13 mouse cellular contexts compared by ENCODE assay signal in genomic region chr11:82521383-82521782, GRCm38 (mm10).
DNase-seq lines count a peak whose midpoint lies in the region; ATAC-seq and TF ChIP-seq lines count a peak whose summit lies in the region.
"Had no signal": no experiment of that assay in that cellular context is flagged by ENCODE, and none has a peak within 500 bp of the region (broad histone marks: within the 10 kb centered on the region; RNA-seq: fewer than 3 reads in every experiment).

No protein-coding gene starts in this region.

- H3K4me1 ChIP-seq in hindbrain, postnatal 0 days (ENCODE audit: insufficient read depth, low read length), result peaks cover 6% of the 10 kb centered on the region; the same call in 1 of the 2 replicates
- peaks cover 4% of the 10 kb centered on the region for H3K4me1 ChIP-seq in hindbrain, embryonic 11.5 days (replicated peaks; ENCODE audit: control insufficient read depth, insufficient read depth, low read length)
- H3K4me1 ChIP-seq in forebrain, embryonic 16.5 days (replicated peaks; ENCODE audit: control insufficient read depth, insufficient read depth, low read length), result peaks cover 29% of the 10 kb centered on the region
- H3K4me1 ChIP-seq: intestine, embryonic 15.5 days; limb, embryonic 13.5 days had no signal

- intact Hi-C loops in gastrocnemius, postnatal 14 days (cut with DNase I; ENCODE audit: low total_unique reads), result no loop called here

- no peaks in the 10 kb centered on the region for H3K36me3 ChIP-seq in hindbrain, postnatal 0 days (ENCODE audit: insufficient read depth, low read length)
- no peaks in the 10 kb centered on the region for H3K36me3 ChIP-seq in hindbrain, embryonic 11.5 days (ENCODE audit: control insufficient read depth, insufficient read depth, low read length)
- H3K36me3 ChIP-seq in forebrain, embryonic 16.5 days (ENCODE audit: control insufficient read depth, insufficient read depth), result no peaks in the 10 kb centered on the region
- H3K36me3 ChIP-seq: heart, embryonic 13.5 days; intestine, embryonic 15.5 days; limb, embryonic 13.5 days had no signal

- peak overlapping the region; percentile 22; the same call in 1 of the 2 replicates for H3K27ac ChIP-seq in hindbrain, postnatal 0 days
- H3K27ac ChIP-seq in hindbrain, embryonic 11.5 days (ENCODE audit: low read depth, low read length), result no peak overlapping the region
- H3K27ac ChIP-seq in forebrain, embryonic 16.5 days (ENCODE audit: low read length), result no peak overlapping the region
- H3K27ac ChIP-seq: heart, embryonic 13.5 days; intestine, embryonic 15.5 days; limb, embryonic 13.5 days had no signal

- H3K9ac ChIP-seq in hindbrain, postnatal 0 days (replicated peaks; ENCODE audit: low read length), result no peak overlapping the region
- no peak overlapping the region for H3K9ac ChIP-seq in hindbrain, embryonic 11.5 days (ENCODE audit: low read depth, low read length)
- H3K9ac ChIP-seq in forebrain, embryonic 16.5 days (replicated peaks; ENCODE audit: low read depth, low read length), result no peak overlapping the region
- H3K9ac ChIP-seq: heart, embryonic 13.5 days; intestine, embryonic 15.5 days; limb, embryonic 13.5 days had no signal

- peak; percentile 59 for ATAC-seq in hindbrain, postnatal 0 days
- ATAC-seq in hindbrain, embryonic 11.5 days (ENCODE audit: low FRiP score), result no peak
- ATAC-seq in forebrain, embryonic 16.5 days, result peak; percentile 83
- no peak for ATAC-seq in CD4-positive, CD25-positive, alpha-beta regulatory T cell, adult 4 months
- ATAC-seq: intestine, embryonic 15.5 days had no signal

- TF ChIP-seq CTCF in hindbrain, postnatal 0 days (IDR thresholded peaks at IDR 0.05; ENCODE audit: low read depth), result no peak

- H3K4me3 ChIP-seq in hindbrain, postnatal 0 days (ENCODE audit: low read length), result no peak overlapping the region
- H3K4me3 ChIP-seq in hindbrain, embryonic 11.5 days (ENCODE audit: low read depth, low read length), result no peak overlapping the region
- H3K4me3 ChIP-seq in forebrain, embryonic 16.5 days (replicated peaks; ENCODE audit: low read length), result no peak overlapping the region
- H3K4me3 ChIP-seq: heart, embryonic 13.5 days; intestine, embryonic 15.5 days; limb, embryonic 13.5 days; myocyte had no signal

- H3K4me2 ChIP-seq in hindbrain, postnatal 0 days (ENCODE audit: low read depth, low read length), result no peak overlapping the region
- H3K4me2 ChIP-seq in hindbrain, embryonic 11.5 days (replicated peaks; ENCODE audit: low read depth, low read length), result no peak overlapping the region
- no peak overlapping the region for H3K4me2 ChIP-seq in forebrain, embryonic 16.5 days (ENCODE audit: low read length)
- H3K4me2 ChIP-seq: heart, embryonic 13.5 days; intestine, embryonic 15.5 days; limb, embryonic 13.5 days had no signal

- H3K27me3 ChIP-seq in hindbrain, postnatal 0 days (ENCODE audit: insufficient read depth, low read length), result no peaks in the 10 kb centered on the region
- H3K27me3 ChIP-seq in hindbrain, embryonic 11.5 days (ENCODE audit: control insufficient read depth, insufficient read depth, low read length), result no peaks in the 10 kb centered on the region
- H3K27me3 ChIP-seq in forebrain, embryonic 16.5 days (replicated peaks; ENCODE audit: control insufficient read depth, insufficient read depth, low read length), result no peaks in the 10 kb centered on the region; the same call in 1 of the 2 replicates

- 50% methylated on average over 9 of the region's 9 CpGs for WGBS in hindbrain, postnatal 0 days
- WGBS in hindbrain, embryonic 11.5 days, result 65% methylated on average over 9 of the region's 9 CpGs
- WGBS in forebrain, embryonic 16.5 days, result 42% methylated on average over 9 of the region's 9 CpGs

- no peaks in the 10 kb centered on the region for H3K9me3 ChIP-seq in hindbrain, postnatal 0 days (ENCODE audit: low read length)
- no peaks in the 10 kb centered on the region for H3K9me3 ChIP-seq in hindbrain, embryonic 11.5 days (ENCODE audit: control insufficient read depth, low read length)
- no peaks in the 10 kb centered on the region for H3K9me3 ChIP-seq in forebrain, embryonic 16.5 days (ENCODE audit: control insufficient read depth, low read length)
- H3K9me3 ChIP-seq: heart, embryonic 13.5 days; intestine, embryonic 15.5 days; limb, embryonic 13.5 days had no signal

- DNase-seq in hindbrain, postnatal 0 days (ENCODE audit: low spot score), result peak; percentile 80
- DNase-seq in hindbrain, embryonic 11.5 days (ENCODE audit: low spot score), result no peak
- peak; percentile 66 to 70 for DNase-seq in layer of hippocampus, postnatal 36 days
- peak; percentile 58 for DNase-seq in right cerebral cortex, postnatal 4 days
- no peak for DNase-seq in gastrocnemius, postnatal 14 days
- no peak for DNase-seq in Muller cell, postnatal 12 days (ENCODE audit: inconsistent ontology term)
- DNase-seq: lung, postnatal 10 days had no signal

Comparison
In these comparisons a context has a peak if more than half of its experiments do, and no peak if none do; other contexts are left out.
1. ATAC-seq: peak in hindbrain, postnatal 0 days (single experiment) and forebrain, embryonic 16.5 days (single experiment); none in hindbrain, embryonic 11.5 days (single experiment) and CD4-positive, CD25-positive, alpha-beta regulatory T cell, adult 4 months (single experiment).
2. DNase-seq: peak in hindbrain, postnatal 0 days (single experiment), layer of hippocampus, postnatal 36 days (2 of 2) and right cerebral cortex, postnatal 4 days (single experiment); none in hindbrain, embryonic 11.5 days (single experiment), gastrocnemius, postnatal 14 days (single experiment) and Muller cell, postnatal 12 days (single experiment).